Mouse (Mus musculus) mouse embryonic stem cell (cell line): Measurements from ENCODE around the gene Cmbl.

Experiments
- in situ Hi-C, 2 experiments: fragments of 300-500 bp; cut with MboI; formaldehyde crosslinking; loops; 1 replicate in 1 of 2; 3 replicates in 1 of 2; pipeline ENCODE4 v1.14.3; 2019 to 2020; ENCODE audit warnings: low sequenced_read_pairs in 2 of 2, low pct_unique_long_range_greater_than_20kb in 1 of 2, mixed read lengths in 1 of 2; ENCODE audit not compliant: unreplicated experiment in 1 of 2

Cmbl gene

GRCm38 (mm10) chr15:31565184-31565583, at the start of gene Cmbl:
Gene Cmbl (plus strand): TSS chr15:31565389.
- in situ Hi-C loops: no loop called here

DNA sequence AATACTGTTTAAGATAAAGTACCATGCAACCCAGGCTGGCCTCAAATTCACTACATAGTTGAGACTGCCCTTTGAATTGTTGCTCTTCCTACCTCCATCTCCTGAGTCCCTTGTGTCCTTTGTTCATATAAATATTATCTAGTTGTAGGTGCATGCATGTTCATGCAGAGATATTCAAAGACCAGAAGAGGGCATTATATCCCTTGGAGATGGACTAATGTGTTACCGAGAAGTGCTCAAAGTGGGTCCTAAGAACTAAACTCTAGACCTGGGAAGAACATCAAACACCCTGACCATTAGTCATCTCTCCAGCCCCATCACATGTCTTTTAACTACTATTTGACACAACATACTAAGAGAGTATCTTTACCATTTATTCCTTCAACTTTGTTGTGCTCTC, 48.0 kb upstream of the Cmbl start:
- in situ Hi-C loops: no loop called here

DNA sequence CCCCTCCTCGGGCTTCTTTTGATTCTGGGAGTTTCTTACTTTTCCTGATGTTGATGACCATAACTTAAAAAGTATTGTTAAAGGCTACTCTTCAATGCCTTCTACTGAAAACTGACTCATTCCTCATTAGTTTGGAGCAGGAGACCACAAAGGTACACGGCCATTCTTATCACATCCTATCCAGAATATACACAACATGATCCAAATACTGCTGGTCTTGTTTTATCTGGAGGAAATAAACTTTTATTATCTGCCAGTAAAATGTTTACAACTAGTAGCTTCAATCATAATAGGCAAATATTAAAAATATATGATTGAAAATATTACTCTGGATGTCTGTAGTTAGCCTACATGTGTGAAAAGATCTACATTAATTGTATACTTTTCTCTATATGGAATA, 46.8 kb upstream of the Cmbl start:
- in situ Hi-C loops: no loop called here

- in situ Hi-C loops: no loop called here
Observed at GRCm38 (mm10) chr15:31519000-31519399, 46.2 kb upstream of the Cmbl start.

GRCm38 (mm10) chr15:31526463-31526862, 38.7 kb upstream of the Cmbl start:
- in situ Hi-C loops: no loop called here

GRCm38 (mm10) chr15:31528477-31528876, 36.7 kb upstream of the Cmbl start:
- in situ Hi-C loops: no loop called here

DNA sequence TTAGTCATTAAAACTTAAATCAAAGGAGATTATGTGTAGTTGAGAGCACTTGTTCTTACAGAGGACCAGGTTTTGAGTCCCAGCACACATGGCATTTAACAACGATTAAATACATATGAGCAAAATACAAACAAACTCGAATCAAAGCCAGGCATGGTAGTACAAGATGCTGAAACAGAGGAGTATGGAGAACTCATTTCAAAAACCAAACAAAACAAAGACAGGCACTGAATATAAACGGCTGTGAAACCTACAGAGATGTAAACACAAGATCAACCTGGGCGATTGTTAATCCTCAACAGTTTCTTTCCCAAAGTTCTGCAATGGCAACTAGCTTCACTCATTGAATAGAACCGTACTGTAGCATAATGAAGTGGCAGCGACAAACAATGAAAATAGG, 36.1 kb upstream of the Cmbl start:
- in situ Hi-C loops: no loop called here

DNA sequence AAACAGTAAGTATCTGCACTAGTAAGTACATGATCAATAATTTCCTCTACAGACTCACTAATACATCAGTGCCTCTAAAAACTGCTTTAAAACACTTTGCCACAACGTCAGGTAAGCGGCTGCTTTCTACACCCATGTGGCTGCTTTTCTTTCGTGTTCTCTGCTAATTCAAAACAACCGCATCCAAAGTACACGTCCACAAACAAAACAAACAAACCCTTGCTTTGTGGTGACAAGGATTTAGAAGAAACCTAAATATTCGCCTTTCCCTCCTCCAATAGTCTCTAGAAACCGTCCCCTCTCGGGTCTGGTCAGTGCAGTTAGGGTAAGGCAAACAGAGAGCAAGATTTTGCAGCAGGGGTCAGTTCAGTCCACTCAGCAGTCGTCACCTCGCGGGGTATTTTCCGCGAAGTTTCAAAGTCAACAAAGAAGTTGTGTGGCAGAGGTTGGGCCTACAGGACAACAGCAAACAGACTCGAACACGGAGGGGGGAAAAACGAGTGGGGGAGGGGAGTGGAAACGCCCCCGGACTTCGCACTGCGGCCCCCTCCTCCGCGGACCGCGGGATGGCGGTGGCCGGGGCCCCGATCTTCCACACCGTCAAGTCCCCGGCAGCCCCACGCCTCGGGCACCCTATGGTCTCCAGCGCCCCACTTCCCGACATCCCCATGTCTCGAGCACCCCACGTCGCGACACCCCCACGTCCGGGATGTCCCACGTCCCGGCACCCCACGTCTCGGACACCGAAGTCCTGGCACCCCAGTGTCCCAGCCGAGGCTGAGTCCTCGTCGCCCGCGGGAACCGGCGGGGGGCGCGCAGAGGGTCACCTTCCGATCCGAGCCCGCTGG, 35.2 kb upstream of the Cmbl start:
- in situ Hi-C loops: no loop called here

DNA sequence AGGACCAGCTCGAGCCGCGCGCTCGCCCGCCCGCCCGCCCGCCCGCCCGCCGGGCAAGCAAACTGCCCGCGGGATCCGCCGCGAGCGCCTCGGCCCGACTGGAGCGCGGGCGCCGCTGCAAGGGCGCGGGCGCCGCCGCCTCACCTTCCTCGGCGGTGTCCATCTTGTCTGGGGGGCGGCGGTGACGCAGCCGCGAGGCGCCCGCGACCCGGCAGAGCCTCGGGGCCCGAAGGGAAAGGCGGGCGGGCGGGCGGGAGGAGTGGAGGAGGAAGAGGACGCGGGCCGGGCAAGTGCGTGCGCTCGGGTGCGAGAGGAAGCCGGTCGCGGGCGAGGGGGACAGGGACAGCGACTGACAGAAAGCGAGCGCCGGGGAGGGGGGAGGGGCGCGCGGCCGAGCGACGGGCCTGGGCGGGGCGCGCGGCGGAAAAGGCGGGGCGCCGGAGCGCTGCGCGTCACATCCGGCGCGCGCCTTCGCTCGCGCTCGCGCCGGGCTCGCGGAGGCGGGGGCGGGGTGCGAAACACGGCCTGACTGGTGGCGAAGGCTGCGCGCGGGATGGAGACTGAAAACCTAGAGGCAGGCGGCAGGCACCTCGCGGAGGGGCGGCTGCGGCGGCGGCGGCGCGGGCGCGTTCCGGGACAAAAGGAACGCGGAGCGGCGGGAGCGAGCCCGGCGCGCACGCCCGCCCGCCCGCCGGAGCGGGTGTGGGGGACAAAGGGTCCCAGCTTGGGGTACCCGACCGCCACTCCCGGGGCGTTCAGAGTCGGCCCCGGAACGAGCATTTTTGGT, 34.3 kb upstream of the Cmbl start, which contains the start of gene March6:
Gene March6 (minus strand): TSS at position 395 of the 787 bp plus-strand sequence.
- in situ Hi-C loops: no loop called here

DNA sequence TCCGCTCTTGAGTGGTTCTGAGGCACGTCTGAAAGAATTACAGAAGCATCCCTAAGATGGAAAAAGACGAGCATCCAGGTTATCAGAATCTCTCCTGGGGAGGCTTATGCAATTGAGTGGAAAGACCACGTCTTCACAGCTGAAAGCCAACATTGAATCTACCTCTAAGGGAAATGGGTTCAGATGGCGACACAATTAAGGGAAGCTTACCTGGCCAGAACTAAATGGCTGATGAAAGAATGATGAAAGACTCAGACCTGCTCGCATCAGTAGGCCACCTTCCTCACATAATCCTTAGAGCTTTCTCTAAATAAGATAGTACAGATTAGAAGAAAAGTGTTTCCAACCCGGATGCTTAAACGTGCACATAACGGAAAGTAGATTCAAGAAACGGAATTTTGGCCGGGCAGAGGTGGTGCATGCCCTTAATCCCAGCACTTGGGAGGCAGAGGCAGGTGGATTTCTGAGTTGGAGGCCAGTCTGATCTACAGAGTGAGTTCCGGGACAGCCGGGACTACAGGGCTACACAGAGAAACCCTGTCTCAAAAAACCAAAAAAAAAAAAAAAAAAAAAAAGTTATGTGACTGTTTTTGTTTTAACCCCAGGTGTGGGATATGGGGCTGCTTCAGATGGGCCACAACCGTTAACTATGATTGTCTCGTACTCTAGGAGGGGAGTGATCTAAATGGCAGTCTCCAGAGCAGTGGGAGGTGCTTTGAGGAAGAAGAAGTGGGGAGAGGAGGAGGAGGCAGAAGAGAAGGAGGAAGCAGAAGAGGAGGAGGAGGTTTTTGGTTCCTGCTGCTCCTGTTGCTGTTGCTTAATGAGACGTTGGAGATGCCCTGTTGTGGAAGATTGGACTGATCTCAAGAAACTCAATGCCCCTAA, 33.5 kb upstream of the Cmbl start:
- in situ Hi-C loops: no loop called here

- in situ Hi-C loops: no loop called here
Observed at GRCm38 (mm10) chr15:31532331-31533021, 32.7 kb upstream of the Cmbl start.

- in situ Hi-C loops: no loop called here
Observed at GRCm38 (mm10) chr15:31533529-31533928, 31.7 kb upstream of the Cmbl start.

- in situ Hi-C loops: no loop called here
Observed at GRCm38 (mm10) chr15:31534421-31535258, 30.5 kb upstream of the Cmbl start.

DNA sequence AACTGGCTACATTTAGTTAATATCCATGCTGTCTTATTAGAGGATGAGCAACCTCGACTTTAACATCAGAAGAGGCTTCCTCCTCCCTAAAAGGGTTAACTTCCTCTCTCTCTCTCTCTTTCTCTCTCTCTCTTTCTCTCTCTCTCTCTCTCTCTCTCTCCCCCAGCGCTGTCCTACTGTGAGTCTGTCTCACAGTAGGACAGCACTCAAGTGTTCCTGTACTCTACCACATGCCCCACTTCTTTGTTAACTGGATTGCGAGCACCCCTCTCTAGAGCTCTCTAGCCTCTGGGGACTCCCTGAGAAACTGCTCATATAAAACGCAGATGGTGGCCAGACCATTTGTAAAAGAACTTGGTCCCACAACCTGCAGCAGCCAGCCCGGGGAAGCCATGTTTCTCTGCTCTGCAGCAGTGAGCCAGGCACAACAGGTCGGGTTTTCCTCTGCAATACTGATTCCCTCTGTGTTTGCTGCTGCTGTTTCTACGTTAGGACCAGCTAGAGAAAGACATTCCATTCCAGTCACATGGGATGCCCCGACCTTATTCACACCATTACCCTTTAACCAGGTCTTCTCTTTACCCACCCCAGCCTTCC, 29.8 kb upstream of the Cmbl start:
- in situ Hi-C loops: no loop called here

- in situ Hi-C loops: no loop called here
Observed at GRCm38 (mm10) chr15:31536051-31536737, 29.0 kb upstream of the Cmbl start.

GRCm38 (mm10) chr15:31537706-31538105, 27.5 kb upstream of the Cmbl start:
- in situ Hi-C loops: no loop called here

DNA sequence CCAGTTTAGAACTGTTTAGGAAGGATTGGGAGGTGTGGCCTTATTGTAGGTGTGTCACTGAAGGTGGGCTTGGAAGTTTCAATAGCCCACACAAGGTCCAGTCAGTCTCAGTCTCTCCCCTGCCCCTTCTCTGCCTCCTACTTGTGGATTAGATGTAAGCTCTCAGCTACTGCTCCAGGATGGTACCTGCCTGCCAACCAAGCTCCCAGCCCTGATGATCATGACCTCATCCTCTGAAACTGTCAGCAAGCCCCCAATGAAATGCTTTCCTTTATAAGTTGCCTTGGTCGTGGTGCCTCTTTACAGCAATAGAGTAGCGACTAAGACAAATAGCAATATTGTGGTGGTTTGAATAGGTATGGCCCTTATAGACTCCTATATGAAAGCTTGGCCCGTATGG, 26.8 kb upstream of the Cmbl start:
- in situ Hi-C loops: no loop called here
